Mouse (Mus musculus): ENCODE data around the gene Fbxo44.

DNA sequence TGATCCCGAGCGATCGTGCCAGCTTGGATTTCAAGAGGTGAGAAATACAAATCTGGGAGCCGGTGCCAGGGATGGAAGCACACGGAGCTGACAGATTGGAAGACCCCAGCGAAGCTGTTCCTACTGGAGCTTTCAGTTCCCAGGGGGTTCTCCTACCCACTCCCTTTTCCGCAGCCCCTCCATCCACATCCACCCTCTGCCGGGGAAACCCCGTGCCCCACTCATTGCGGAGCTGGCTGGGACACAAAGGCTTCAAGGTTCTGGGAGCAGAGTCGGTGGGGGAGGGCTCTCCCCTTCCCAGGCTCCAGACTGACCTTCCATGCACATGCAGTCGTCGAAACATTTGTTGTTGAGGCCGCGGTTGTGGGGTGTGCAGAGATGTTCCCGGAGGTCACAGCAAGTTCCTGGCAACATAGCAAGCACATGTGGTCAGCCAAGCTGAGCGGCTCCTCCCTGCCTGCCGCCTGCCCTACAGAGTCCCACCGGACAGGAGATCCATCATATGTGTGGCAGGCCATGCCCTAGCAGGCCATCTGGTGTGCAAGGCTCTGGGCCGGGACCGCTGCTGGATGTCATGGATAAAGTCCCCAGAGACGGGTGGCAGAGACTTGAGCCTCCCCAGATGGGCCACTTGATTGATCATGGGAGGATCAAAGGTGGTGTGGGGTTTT is 52.5 kb downstream of the Fbxo44 start:
- TF ChIP-seq POLR2A (IDR thresholded peaks at IDR 0.05; ENCODE audit: insufficient read length, low read depth), result no peak
- no peak for TF ChIP-seq SRF (IDR thresholded peaks at IDR 0.05; ENCODE audit: control insufficient read depth, insufficient read length, low read depth)
- no peak for TF ChIP-seq POLR2AphosphoS2 (IDR thresholded peaks at IDR 0.05; ENCODE audit: insufficient read length, low read depth)
- no peak for TF ChIP-seq TCF12 (IDR thresholded peaks at IDR 0.05; ENCODE audit: insufficient read depth, poor library complexity, severe bottlenecking)
- no peak for TF ChIP-seq USF1 (IDR thresholded peaks at IDR 0.05; ENCODE audit: low read depth)

Measured in myocyte (in vitro differentiated cells).